Mouse (Mus musculus) kidney, adult 2 months (tissue): Measurements from ENCODE around the gene Mybl2. TPM values are rescaled to one million over a fixed set of nuclear protein-coding genes. Genes with fewer than 3 reads are reported as not detected.

Experiments used
- DNase-seq: peaks from one replicate; pipeline ENCODE4 v3.0.0; 2021
- H3K27ac ChIP-seq: fragments of 200-500 bp; 2 replicates; pipeline ENCODE4 v1.5.1; 2012; ENCODE audit warnings: low read depth, low read length, control low read depth, inconsistent platforms; ENCODE audit not compliant: insufficient read depth
- H3K27me3 ChIP-seq: fragments of 200-500 bp; replicated peaks from 2 replicates; pipeline ENCODE4 v1.6.1; 2012; ENCODE audit warnings: mild to moderate bottlenecking, moderate library complexity, low read length, inconsistent platforms; ENCODE audit not compliant: control insufficient read depth, insufficient read depth
- H3K36me3 ChIP-seq: fragments of 200-500 bp; 2 replicates; pipeline ENCODE4 v1.6.1; 2012; ENCODE audit warnings: mild to moderate bottlenecking, moderate library complexity, low read length, inconsistent platforms; ENCODE audit not compliant: control insufficient read depth, insufficient read depth
- H3K4me1 ChIP-seq: fragments of 200-500 bp; 2 replicates; pipeline ENCODE4 v1.6.1; 2011; ENCODE audit warnings: low read length; ENCODE audit not compliant: control insufficient read depth, insufficient read depth
- H3K4me3 ChIP-seq: fragments of 200-500 bp; 2 replicates; pipeline ENCODE4 v1.5.1; 2011; ENCODE audit warnings: mild to moderate bottlenecking, low read depth, low read length, control low read depth; ENCODE audit not compliant: insufficient read depth
- CTCF ChIP-seq: fragments of 200-500 bp; conservative IDR thresholded peaks from 2 replicates; pipeline ENCODE4 v1.5.1; 2011; ENCODE audit warnings: low read depth, mild to moderate bottlenecking, control low read depth, low read length, moderate library complexity, mixed read lengths; ENCODE audit not compliant: insufficient read depth, insufficient read length
- POLR2A ChIP-seq: fragments of 200-500 bp; IDR thresholded peaks from one replicate; pipeline ENCODE4 v1.6.1; 2011; ENCODE audit warnings: low read depth, low read length, control low read depth
- WGBS: fragments of 180-500 bp; shearing (Covaris S2); methylation state at CpG from one replicate; pipeline ENCODE4 v1.1.7; 2018; 5-methylcytosine and 5-hydroxymethylcytosine counted together
- polyA plus RNA-seq: library from polyadenylated mRNA; depleted of rRNA; stranded (reverse); fragments of >200 nt; gene quantifications from 2 replicates; pipeline ENCODE4 v1.2.3, GENCODE M21; 2012

The Mybl2 gene
- polyA plus RNA-seq, 1 experiment = 1.4 TPM

DNA sequence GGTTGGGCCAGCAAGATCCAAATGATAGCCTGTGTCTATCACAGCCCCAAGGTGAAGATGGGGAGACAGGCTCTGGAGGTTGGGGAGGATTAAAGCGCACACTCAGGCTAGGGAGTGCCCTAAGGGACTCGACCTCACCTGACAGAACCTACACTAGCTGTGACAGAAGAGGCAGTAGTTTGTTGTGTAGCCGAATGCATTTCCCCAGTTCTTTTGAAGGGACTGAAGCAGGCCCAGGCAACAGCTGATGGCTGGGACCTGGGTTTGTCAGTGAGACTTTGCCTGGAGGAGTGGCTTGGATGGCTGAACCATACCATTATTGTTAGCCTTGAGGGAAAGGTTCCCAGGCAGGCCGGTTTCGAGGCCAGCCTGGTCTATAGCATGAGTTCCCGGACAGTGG lies 30.6 kb downstream of the Mybl2 start:
- 87% methylated on average over 6 of the region's 6 CpGs for WGBS
- H3K4me3 ChIP-seq = no peak overlapping the region
- no peak for DNase-seq
- TF ChIP-seq CTCF (no peak), POLR2A (no peak)
- H3K27ac ChIP-seq = no peak overlapping the region
- H3K4me1 ChIP-seq = no peaks in the 10 kb centered on the region
- H3K27me3 ChIP-seq = no peaks in the 10 kb centered on the region
- H3K36me3 ChIP-seq = no peaks in the 10 kb centered on the region

DNA sequence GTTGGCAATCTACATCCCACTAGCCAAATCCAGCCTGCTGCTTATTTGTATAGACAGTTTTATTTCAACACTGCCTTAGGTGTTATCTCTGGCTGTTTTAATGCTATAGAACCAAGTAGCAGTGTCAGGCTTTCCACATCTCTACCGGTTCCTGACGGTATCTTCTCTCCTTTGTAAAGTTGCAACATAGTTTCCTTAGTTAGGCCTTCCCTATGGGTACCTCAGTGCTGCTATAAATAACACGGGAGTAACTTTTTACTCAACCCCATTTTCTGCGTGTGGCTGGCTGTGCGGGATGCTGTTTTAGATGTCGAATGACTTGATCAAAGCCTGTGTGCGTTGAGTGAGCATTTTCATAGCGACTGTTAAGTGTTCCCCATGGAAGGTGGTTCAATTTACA lies 32.1 kb downstream of the Mybl2 start:
- no peaks in the 10 kb centered on the region for H3K27me3 ChIP-seq
- TF ChIP-seq POLR2A (no peak), CTCF (no peak)
- no peaks in the 10 kb centered on the region for H3K36me3 ChIP-seq
- DNase-seq = no peak
- 76% methylated on average over 8 of the region's 8 CpGs for WGBS
- H3K27ac ChIP-seq = no peak overlapping the region
- no peaks in the 10 kb centered on the region for H3K4me1 ChIP-seq
- no peak overlapping the region for H3K4me3 ChIP-seq

DNA sequence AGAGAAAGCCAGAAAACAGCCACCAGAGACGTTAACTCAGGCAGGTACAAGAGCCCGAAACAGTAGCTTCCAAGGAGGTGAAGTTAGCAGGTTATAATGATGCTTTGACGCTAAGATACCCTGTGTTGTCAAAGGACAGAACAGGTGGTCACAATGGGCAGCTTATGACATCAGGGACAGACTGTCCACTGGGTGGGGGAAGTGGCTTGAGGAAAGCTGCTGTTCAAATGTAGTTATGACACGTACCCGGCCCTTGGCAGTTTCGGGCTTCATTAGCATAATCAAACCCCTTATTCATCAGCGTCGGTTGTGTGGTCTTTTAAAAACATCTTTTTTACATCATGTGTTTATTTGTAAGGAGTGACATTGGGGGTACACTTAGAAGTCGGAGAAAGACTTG lies 33.2 kb downstream of the Mybl2 start, which contains the start of gene Gtsf1l:
Gtsf1l (minus strand) TSS at position 128 of the 400 bp plus-strand sequence.
- Histone ChIP-seq H3K27ac (no peak within 1 kb of the TSS), H3K4me3 (no peak within 1 kb of the TSS), H3K4me1 (no peaks in the 10 kb centered on the region), H3K27me3 (no peaks in the 10 kb centered on the region), H3K36me3 (no peaks in the 10 kb centered on the region)
- DNase-seq = no peak
- 87% methylated on average over 9 of the region's 9 CpGs for WGBS
- TF ChIP-seq POLR2A = no peak

DNA sequence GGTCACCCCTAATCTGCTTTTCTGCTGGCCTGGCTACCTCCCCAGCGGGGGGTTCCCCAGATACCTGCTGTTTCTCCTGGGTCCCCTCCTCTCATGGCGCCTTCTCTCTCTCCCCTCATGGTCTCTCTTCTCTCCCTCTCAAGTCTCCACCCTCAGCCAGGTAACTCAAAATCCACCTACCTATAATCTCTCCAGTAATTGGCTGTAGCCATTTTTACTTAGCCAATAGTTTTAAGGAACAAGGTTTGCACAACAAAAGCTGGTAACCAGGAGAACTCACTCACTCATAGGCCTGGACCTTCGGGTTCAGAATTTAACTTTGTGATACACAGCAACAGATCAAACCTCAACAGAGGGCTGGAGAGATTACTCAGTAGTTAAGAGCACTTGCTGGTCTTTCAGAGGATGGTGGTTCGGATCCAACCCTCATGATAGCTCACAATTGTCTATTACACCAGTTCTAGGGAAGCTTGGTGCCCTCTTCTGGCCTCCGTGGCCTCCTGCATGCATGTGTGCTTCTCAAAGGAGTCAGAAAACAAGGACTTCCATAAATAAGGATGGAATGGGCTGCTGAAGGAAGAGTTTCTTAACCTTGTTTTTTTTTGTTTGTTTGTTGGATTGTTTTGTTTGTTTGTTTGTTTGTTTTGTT lies 35.1 kb downstream of the Mybl2 start:
- peak; percentile 77 for TF ChIP-seq CTCF
- no peak for TF ChIP-seq POLR2A
- H3K27me3 ChIP-seq = no peaks in the 10 kb centered on the region
- no peak overlapping the region for H3K27ac ChIP-seq
- peak; percentile 50 for DNase-seq
- H3K36me3 ChIP-seq = no peaks in the 10 kb centered on the region
- no peaks in the 10 kb centered on the region for H3K4me1 ChIP-seq
- WGBS = 75% methylated on average over 5 of the region's 5 CpGs
- no peak overlapping the region for H3K4me3 ChIP-seq

DNA sequence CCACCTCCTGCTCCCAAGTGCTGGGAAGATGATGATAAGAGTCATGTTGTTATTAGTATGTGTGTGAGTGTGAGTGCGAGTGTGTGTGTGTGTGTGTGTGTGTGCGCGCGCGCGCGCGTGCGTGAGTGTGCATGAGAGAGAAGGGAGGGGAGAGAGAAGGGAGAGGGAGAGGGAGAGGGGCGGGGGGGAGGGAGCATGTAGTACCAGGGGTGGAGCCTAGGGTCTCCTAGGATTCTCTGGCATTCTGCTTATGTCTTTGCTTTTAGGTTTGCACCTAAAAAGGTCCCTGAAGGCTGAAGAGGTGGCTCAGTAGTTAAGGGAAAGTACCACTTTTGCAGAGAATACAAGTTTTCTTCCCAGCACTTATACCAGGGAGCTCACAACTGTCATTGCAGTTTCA lies 40.4 kb downstream of the Mybl2 start:
- no peak overlapping the region for H3K4me3 ChIP-seq
- TF ChIP-seq CTCF (no peak), POLR2A (no peak)
- H3K36me3 ChIP-seq = no peaks in the 10 kb centered on the region
- H3K27ac ChIP-seq = no peak overlapping the region
- no peaks in the 10 kb centered on the region for H3K4me1 ChIP-seq
- DNase-seq = no peak
- no peaks in the 10 kb centered on the region for H3K27me3 ChIP-seq
- WGBS = 98% methylated on average over 10 of the region's 10 CpGs

DNA sequence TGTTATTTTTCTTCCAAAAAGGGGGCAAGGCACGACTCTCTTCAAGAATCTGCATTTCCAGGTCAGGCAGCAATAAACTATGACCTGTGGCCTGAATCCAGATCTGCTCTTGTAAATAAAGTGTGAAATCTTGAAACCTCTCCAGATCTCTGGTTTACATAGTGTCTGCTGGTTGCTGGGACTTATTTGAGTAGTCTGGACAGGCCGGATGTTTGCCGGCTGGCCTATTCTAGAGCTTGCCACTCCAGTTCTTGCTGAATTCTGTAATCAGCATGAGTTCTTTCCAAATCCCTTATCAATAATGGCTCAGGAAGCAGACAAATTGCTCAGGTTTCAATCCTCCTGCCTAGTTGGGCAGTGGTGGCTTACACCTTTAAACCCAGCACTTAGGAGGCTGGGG lies 41.3 kb downstream of the Mybl2 start:
- Histone ChIP-seq H3K4me1 (no peaks in the 10 kb centered on the region), H3K36me3 (no peaks in the 10 kb centered on the region), H3K27me3 (no peaks in the 10 kb centered on the region), H3K4me3 (no peak overlapping the region), H3K27ac (no peak overlapping the region)
- DNase-seq = peak; percentile 38
- WGBS = 50% methylated on average over 3 of the region's 3 CpGs
- no peak for TF ChIP-seq POLR2A
- no peak for TF ChIP-seq CTCF

DNA sequence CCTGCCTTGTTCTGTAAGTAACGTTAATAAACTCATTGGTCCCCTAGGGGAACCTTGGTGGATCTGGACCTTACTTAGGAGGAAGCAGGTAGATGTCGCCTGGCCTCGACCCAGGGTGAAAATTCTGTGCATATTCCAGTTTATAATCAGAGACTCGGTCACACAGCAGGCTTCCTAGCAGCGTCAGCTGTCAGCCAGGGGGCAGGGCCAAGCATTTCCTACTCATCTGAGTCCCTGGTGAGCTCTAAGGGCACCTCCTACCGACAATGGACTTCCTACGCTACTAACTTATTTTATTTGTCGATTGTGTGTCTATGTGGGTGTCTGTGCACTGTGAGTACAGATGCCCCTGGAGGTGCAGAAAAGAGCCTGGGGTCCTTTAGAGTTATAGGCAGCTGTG lies 45.4 kb downstream of the Mybl2 start:
- DNase-seq = no peak
- no peaks in the 10 kb centered on the region for H3K36me3 ChIP-seq
- no peaks in the 10 kb centered on the region for H3K27me3 ChIP-seq
- TF ChIP-seq POLR2A (no peak), CTCF (no peak)
- no peak overlapping the region for H3K27ac ChIP-seq
- H3K4me3 ChIP-seq = no peak overlapping the region
- no peaks in the 10 kb centered on the region for H3K4me1 ChIP-seq
- WGBS = 52% methylated on average over 8 of the region's 8 CpGs

DNA sequence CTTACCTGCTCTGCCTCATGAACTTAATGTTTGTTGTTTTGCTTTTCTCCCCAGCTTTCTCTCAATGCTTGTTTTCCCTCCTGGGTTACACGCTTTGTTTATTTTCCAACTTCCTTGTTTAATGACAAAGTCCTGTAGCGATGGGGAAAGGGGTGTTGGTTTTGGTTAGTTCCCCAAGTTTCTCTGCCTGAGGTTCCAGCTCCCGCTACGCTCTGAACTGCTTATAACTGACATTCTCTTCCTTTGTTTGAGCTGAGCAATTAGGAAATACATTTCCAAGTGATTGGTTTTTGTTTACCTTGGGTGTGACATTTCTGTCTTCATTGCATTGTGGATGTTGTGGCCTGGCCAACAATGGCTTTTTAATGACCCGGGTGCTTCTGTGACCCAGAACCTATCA lies 46.1 kb downstream of the Mybl2 start:
- H3K36me3 ChIP-seq = no peaks in the 10 kb centered on the region
- DNase-seq = no peak
- no peak overlapping the region for H3K27ac ChIP-seq
- no peaks in the 10 kb centered on the region for H3K4me1 ChIP-seq
- no peaks in the 10 kb centered on the region for H3K27me3 ChIP-seq
- no peak for TF ChIP-seq CTCF
- no peak for TF ChIP-seq POLR2A
- no peak overlapping the region for H3K4me3 ChIP-seq
- WGBS = 56% methylated on average over 5 of the region's 5 CpGs
